Mouse (Mus musculus): ENCODE data around the gene Bnip1.

Gene Bnip1

DNA sequence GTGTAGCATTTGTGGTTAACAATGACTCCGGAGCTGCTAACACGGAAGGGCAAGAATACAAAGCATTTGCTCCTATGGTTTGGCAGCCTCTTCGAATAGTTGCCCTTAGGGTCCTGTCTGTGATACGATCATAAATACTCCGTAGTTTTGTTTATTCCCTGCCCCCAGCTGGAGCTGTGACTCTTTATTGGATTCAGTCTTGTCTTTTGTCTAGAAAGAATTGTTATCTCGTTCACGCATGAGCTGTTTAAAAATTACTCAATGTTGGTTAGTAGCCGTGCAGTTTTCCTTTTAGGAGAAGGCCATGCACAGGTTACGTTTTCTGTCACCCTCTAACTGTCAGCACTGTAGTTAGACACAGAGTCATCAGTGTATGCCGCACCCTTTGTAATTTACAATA is 4.7 kb upstream of the Bnip1 start:
- Histone ChIP-seq H3K4me3 (replicated peaks; ENCODE audit: low read length) (no peak overlapping the region), H3K4me1 (replicated peaks; ENCODE audit: low read depth, low read length) (peaks cover 19% of the 10 kb centered on the region), H3K36me3 (ENCODE audit: insufficient read depth, low read length) (peaks cover 38% of the 10 kb centered on the region), H3K9me3 (ENCODE audit: low read length) (peaks cover 4% of the 10 kb centered on the region; the same call in 1 of the 2 replicates), H3K27me3 (ENCODE audit: insufficient read depth, low read length) (no peaks in the 10 kb centered on the region)
- TF ChIP-seq CTCF (conservative IDR thresholded peaks at IDR 0.05; ENCODE audit: low read length): no peak

DNA sequence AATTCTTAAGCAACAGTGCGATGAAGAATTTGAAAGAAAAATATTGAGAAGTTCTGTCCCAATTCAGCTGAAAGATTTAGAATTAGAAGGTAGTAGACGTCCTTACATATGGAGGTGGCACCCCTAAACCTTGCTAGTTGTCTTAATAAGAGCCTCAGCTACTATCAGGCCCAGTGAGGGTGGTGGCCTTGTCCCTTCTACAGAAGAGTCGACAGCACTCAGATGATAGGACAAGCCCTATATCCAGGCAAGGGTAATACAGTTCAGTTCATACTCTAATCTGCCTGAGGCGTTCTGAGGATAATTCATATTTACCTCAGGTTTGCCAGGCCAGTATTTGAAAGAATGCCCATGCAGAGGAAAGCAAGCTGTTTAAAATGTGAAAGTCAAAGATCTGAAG is 2.9 kb upstream of the Bnip1 start:
- Histone ChIP-seq H3K4me1 (replicated peaks; ENCODE audit: low read depth, low read length) (peaks cover 27% of the 10 kb centered on the region), H3K4me3 (replicated peaks; ENCODE audit: low read length) (no peak overlapping the region), H3K9me3 (ENCODE audit: low read length) (peaks cover 2% of the 10 kb centered on the region; the same call in 1 of the 2 replicates), H3K27me3 (ENCODE audit: insufficient read depth, low read length) (no peaks in the 10 kb centered on the region), H3K36me3 (ENCODE audit: insufficient read depth, low read length) (peaks cover 34% of the 10 kb centered on the region)
- TF ChIP-seq POU5F1 (IDR thresholded peaks at IDR 0.05; ENCODE audit: borderline replicate concordance, low read length) (no peak), NANOG (IDR thresholded peaks at IDR 0.05; ENCODE audit: borderline replicate concordance, low read length) (no peak), CTCF (conservative IDR thresholded peaks at IDR 0.05; ENCODE audit: low read length) (no peak)

DNA sequence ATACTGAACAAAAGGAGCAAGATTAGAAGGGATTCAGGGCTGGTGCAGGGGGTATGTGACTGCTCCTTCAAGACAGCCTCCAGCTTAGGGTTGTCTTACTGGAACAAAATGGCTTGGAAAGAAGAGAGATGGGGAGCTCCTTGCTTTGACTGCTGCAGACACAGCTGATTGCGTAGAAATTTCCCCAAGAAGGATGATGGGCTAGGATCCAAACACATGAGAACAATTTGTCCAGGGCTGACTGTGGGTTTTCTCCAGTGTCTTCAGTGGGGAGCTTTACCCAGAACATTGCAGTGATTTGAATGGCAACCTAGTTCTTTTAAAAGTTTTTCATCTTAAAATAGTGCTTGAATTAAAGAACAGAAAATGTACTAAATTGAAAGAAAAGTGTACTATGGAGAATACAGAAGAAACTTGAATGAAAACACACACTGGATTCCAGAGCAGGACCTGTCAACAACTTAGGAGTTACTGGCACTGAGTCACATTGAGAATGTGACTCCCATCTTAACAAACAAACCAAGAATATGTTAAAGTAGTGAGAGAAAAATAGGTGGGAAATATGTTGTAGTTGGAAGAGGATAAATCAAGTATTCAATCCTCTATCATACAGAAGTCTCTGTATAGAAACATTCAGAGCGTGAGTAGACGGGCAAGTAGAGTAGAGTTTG is 2.3 kb upstream of the Bnip1 start:
- TF ChIP-seq POU5F1 (IDR thresholded peaks at IDR 0.05; ENCODE audit: borderline replicate concordance, low read length): no peak
- TF ChIP-seq NANOG (IDR thresholded peaks at IDR 0.05; ENCODE audit: borderline replicate concordance, low read length): no peak
- no peaks in the 10 kb centered on the region for H3K9me3 ChIP-seq (ENCODE audit: low read length)
- no peak overlapping the region for H3K4me3 ChIP-seq (replicated peaks; ENCODE audit: low read length)
- H3K36me3 ChIP-seq (ENCODE audit: insufficient read depth, low read length): peaks cover 34% of the 10 kb centered on the region
- H3K4me1 ChIP-seq (replicated peaks; ENCODE audit: low read depth, low read length): peaks cover 32% of the 10 kb centered on the region
- no peaks in the 10 kb centered on the region for H3K27me3 ChIP-seq (ENCODE audit: insufficient read depth, low read length)

DNA sequence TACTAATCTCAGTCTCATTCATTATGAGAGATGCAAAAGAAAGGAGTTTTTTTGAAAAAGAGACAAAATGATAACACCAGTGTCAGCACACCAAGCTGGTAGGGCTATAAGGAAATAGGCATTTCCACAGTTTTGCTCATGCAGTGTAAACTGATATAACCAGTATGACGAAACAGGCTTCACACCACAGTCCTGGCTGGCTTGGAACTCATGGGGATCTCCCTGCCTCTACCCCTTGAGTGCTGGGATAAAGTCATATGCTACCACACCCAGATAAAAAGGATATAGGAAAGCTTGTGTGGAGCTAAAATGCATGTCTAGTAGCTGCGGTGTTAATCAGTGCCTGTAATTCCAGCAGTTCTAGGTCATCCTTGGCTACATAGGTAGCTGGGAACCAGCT is 1.4 kb upstream of the Bnip1 start:
- Histone ChIP-seq H3K9me3 (ENCODE audit: low read length) (no peaks in the 10 kb centered on the region), H3K4me3 (replicated peaks; ENCODE audit: low read length) (no peak overlapping the region), H3K27me3 (ENCODE audit: insufficient read depth, low read length) (no peaks in the 10 kb centered on the region), H3K4me1 (replicated peaks; ENCODE audit: low read depth, low read length) (peaks cover 35% of the 10 kb centered on the region), H3K36me3 (ENCODE audit: insufficient read depth, low read length) (peaks cover 35% of the 10 kb centered on the region)
- TF ChIP-seq CTCF (conservative IDR thresholded peaks at IDR 0.05; ENCODE audit: low read length): no peak
- no peak for TF ChIP-seq NANOG (IDR thresholded peaks at IDR 0.05; ENCODE audit: borderline replicate concordance, low read length)
- TF ChIP-seq POU5F1 (IDR thresholded peaks at IDR 0.05; ENCODE audit: borderline replicate concordance, low read length): no peak

DNA sequence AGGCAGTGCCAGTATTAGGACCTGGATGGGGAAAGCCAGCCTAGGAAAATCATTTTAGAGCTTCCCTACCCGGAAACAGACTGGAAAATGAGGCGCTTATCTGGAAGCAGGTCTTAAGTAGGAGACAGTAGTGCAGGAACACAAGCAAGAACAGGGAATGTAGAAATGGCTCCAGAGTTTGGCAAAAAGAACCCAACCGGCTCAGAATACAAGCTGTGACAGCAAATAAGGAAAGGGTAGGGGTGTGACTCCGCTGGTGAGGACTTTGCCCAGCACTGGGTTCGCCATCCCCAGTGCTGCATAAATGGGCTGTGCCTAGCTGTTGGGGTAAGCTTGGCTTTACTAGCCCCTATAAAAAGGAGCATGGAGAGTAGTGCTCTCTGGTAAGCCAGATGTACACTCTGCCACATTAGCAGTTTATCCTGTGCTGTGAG is 761 bp downstream of the Bnip1 start:
- no peaks in the 10 kb centered on the region for H3K27me3 ChIP-seq (ENCODE audit: insufficient read depth, low read length)
- TF ChIP-seq CTCF (conservative IDR thresholded peaks at IDR 0.05; ENCODE audit: low read length): no peak
- no peak for TF ChIP-seq POU5F1 (IDR thresholded peaks at IDR 0.05; ENCODE audit: borderline replicate concordance, low read length)
- TF ChIP-seq NANOG (IDR thresholded peaks at IDR 0.05; ENCODE audit: borderline replicate concordance, low read length): no peak
- H3K36me3 ChIP-seq (ENCODE audit: insufficient read depth, low read length): peaks cover 40% of the 10 kb centered on the region

DNA sequence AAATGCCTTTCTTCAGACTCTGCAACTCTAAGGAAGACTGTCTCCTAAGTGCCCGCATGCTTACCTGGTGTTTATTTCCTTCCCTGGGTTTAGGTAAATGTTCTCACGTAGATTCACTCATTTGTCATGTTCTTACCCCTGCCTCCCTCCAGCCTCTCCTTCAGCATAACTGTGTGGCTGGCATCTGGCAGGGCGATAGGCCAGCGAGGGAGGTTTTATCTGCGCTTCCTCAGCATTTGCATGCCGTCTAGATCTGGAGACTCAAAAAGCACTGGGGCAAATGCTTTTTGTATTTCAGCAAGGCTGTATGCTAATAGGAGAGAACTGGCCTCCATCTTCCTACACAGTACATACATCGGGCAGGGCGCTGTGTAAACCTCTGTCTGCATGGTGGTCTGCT is 3.7 kb downstream of the Bnip1 start:
- H3K4me1 ChIP-seq (replicated peaks; ENCODE audit: low read depth, low read length): peaks cover 38% of the 10 kb centered on the region
- H3K36me3 ChIP-seq (ENCODE audit: insufficient read depth, low read length): peaks cover 65% of the 10 kb centered on the region
- no peak overlapping the region for H3K4me3 ChIP-seq (replicated peaks; ENCODE audit: low read length)
- no peaks in the 10 kb centered on the region for H3K27me3 ChIP-seq (ENCODE audit: insufficient read depth, low read length)
- TF ChIP-seq NANOG (IDR thresholded peaks at IDR 0.05; ENCODE audit: borderline replicate concordance, low read length): no peak
- TF ChIP-seq CTCF (conservative IDR thresholded peaks at IDR 0.05; ENCODE audit: low read length): no peak
- H3K9me3 ChIP-seq (ENCODE audit: low read length): no peaks in the 10 kb centered on the region

More for the DNA sequence above, 761 bp downstream of the Bnip1 start:
- peaks cover 43% of the 10 kb centered on the region for H3K4me1 ChIP-seq (replicated peaks; ENCODE audit: low read depth, low read length)
- H3K9me3 ChIP-seq (ENCODE audit: low read length): no peaks in the 10 kb centered on the region
- H3K4me3 ChIP-seq (replicated peaks; ENCODE audit: low read length): peak overlapping the region; percentile 85

DNA sequence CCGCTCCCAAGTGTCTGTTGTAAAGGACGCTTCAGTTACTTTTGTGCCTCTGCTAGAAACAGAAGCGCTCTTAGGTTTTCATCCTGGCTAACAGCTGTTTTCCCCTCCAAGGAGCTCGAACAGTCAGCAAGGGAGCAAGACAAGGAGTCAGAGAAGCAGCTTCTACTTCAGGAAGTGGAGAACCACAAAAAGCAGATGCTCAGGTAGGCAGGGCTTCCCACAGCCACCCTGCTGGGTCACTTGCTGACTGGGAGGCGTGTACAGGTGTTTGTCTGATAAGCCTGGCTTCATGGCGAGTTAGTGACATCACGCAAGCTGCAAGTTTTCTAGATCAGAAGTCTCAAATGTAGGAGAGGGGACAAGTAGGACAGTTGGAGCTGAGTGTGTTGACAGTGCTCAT is 5.7 kb downstream of the Bnip1 start:
- peaks cover 86% of the 10 kb centered on the region for H3K36me3 ChIP-seq (ENCODE audit: insufficient read depth, low read length)
- no peaks in the 10 kb centered on the region for H3K27me3 ChIP-seq (ENCODE audit: insufficient read depth, low read length)
- no peak for TF ChIP-seq CTCF (conservative IDR thresholded peaks at IDR 0.05; ENCODE audit: low read length)
- TF ChIP-seq NANOG (IDR thresholded peaks at IDR 0.05; ENCODE audit: borderline replicate concordance, low read length): no peak
- TF ChIP-seq POU5F1 (IDR thresholded peaks at IDR 0.05; ENCODE audit: borderline replicate concordance, low read length): no peak
- H3K4me3 ChIP-seq (replicated peaks; ENCODE audit: low read length): no peak overlapping the region
- H3K9me3 ChIP-seq (ENCODE audit: low read length): no peaks in the 10 kb centered on the region
- H3K4me1 ChIP-seq (replicated peaks; ENCODE audit: low read depth, low read length): peaks cover 25% of the 10 kb centered on the region

DNA sequence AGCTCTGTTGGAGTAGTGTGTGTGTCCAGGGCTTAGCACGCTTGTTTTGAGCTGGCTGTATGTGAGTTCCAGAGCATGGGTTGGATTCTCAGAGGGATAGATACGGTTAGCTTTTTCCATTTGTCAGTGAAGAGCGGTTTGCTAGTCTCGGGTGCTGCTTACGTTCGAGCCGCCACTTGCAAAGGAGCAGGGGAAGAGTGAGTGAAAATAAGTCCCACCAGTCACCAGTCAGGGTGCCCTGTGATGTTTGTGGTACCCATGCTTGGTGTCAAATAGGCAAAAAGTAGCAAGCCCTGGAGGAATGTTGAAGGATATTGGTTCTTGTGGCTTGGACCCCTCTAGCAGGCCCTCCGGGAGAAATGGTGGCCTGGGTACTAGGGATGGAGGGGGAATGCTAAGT is 8.1 kb downstream of the Bnip1 start:
- Histone ChIP-seq H3K4me3 (replicated peaks; ENCODE audit: low read length) (no peak overlapping the region), H3K36me3 (ENCODE audit: insufficient read depth, low read length) (peaks cover 89% of the 10 kb centered on the region), H3K9me3 (ENCODE audit: low read length) (no peaks in the 10 kb centered on the region), H3K27me3 (ENCODE audit: insufficient read depth, low read length) (no peaks in the 10 kb centered on the region), H3K4me1 (replicated peaks; ENCODE audit: low read depth, low read length) (peaks cover 29% of the 10 kb centered on the region)
- TF ChIP-seq CTCF (conservative IDR thresholded peaks at IDR 0.05; ENCODE audit: low read length) (no peak), POU5F1 (IDR thresholded peaks at IDR 0.05; ENCODE audit: borderline replicate concordance, low read length) (no peak), NANOG (IDR thresholded peaks at IDR 0.05; ENCODE audit: borderline replicate concordance, low read length) (no peak)

Measured in E14TG2a.4 (cell line).